Mouse (Mus musculus): ENCODE results near the gene Igsf9.

The Igsf9 gene

DNA sequence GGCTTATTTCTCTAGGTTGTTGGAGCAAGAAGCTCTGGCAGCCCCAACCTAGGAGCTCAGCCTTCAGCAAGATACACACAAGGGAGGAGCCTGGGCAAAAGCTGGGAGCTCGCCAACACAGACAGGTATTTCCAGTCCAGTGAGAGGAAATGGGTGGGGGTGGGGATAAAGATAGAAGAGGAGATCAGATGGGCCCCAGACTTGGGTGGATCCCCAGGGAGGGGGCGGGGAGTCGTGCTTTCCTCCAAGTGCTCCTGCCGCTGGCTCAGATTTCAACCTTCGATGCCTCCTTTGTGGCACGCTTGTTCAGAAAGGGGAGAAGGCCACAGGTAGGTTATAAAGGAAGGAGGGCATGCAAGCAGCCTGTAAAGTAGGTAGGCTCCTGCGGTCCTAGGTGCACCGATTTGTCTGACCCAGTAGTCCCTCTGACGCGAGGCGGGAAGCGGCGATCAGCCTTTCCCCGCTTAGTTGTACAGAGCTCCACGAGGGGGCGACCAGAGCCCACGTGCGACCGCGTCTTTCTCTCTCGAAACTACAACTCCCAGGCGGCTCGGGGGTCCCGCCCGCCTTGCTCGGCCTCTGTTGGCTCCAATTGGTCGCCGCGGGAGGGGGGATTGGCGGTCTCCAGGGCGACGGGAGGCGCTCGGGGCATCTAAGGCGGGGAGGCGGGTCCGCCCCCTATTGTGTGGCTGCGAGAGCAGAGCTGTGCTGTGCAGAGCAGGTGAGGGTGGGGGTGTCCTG is at the start of gene Igsf9:
Gene Igsf9 (plus strand): TSS at position 249 of the 741 bp plus-strand sequence.
- ATAC-seq (ENCODE audit: insufficient number of reproducible peaks, low FRiP score, low TSS enrichment): peak; percentile 86

DNA sequence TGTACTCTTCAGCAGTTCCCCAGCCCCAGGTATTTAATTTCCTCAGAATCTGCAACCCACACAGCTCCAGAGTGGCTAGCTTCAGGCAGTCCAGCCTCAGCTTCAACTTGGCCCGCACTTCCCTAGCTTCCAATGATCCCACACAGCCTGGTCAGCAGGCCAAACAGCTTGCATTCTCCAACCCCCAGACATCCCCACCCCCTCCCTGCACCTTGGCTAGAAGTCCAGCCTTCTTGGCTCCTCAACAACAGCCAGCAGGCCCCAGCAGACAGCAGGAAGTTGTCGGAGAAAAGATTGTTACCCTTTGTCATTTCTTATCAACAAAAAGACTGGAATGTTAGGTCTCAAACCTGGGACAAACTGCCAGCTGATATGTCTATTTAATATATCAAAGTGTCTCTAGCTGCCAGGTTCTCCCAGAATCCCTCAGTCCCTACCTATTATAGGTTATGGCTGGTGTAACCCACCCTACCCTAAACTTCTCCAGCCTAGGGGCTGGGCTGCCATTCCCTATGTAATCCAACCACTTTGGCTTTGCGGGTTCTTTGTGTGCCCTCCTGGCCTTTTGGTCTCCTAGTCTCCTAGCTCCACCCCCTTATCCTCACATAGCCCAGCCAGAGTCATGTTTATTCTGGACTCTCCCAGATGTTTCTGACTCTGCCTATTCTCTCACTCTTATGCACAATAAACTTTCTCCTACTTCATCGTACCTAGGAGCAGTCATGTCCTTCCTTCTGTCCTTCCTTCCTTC is 49.6 kb upstream of the Igsf9 start:
- no peak for ATAC-seq (ENCODE audit: insufficient number of reproducible peaks, low FRiP score, low TSS enrichment)

DNA sequence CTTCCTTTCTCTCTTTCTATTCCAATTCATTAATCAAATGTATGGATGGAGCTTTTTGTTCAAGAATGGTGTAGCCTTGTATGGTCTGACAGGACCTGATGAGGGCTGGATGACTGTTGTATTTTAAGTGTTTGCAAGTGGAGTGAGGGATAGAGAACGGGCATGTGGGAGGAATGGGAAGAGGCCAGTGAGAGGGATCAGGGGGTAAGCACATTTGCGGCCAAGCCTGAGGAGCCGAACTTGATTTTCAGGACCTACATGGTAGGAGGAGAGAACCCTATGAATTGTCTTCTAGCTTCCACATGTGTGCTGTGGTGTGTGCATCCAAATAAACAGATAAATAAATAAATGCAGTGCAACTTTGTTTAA is 49.0 kb upstream of the Igsf9 start:
- no peak for ATAC-seq (ENCODE audit: insufficient number of reproducible peaks, low FRiP score, low TSS enrichment)

DNA sequence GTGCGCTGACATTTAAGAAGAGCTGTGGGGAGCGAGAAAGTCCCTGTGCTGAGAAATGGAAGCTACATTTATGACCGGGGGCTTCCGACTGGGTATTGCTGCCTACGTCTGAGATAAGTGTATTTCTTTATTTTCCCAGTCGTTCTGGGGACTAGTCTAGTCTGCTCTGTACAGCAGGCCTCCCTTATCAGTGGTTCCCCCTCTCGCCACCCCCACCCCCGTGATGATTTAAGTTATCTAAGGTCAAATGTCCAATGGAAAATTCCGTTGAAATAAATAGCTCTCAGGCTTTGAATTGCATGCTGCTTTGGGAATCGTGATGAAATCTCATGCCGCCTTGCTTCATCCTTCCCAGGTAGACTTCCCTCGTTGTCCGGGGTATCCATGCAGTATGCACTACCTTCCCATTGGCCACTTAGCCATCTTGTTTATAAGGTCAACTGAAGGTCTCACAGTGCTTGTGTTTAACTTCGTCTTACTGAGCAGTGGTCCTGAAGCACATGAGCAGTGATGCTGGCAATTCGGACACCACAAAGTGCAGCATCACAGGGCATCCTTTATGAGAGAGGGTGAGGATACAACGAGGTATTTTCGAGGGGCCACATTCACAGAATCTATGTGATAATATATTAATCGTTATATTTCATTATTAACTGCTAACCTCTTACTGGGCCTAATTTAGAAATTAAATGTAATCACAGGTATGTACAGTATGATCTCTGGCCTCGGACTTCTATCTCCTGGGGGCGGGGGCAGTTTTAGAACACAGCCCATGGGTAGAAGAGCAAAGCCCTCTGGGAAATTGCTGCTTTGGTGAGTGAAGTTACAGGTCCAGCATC is 48.4 kb upstream of the Igsf9 start:
- ATAC-seq (ENCODE audit: insufficient number of reproducible peaks, low FRiP score, low TSS enrichment): no peak

DNA sequence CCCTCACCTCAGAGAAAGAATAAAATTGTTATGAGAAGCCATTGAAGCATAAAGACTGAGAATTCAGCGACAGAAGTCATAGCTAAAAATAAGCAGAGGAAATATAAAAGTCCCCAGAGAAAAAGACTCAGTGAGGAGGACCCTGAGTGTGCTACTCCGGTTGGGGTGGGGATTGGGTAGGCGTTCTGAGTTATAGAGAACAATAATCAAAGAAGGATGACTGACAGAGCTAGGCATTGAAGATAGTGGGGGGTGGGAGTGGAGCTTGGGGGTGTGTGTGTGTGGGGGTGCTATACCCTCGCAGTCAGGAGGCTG is 47.8 kb upstream of the Igsf9 start:
- no peak for ATAC-seq (ENCODE audit: insufficient number of reproducible peaks, low FRiP score, low TSS enrichment)

DNA sequence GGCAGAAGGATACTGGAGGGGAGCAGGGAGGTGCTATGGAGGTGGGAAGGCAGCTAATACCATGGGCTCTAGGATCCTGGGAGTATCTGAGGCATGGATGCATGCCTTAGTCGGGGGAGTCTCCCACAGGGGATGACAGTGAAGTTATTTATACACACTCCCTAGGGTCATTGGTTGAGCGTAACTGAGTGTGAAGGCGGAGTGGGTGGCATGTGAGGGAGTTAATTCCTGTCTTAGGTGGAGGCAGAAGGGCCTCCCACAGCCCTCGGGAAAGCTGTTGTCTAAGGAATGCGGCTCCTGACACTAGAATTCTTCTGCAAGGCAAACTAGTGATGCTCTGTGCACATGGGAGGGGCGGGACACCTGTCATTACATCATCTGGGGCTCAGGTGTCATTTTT is 44.8 kb upstream of the Igsf9 start:
- no peak for ATAC-seq (ENCODE audit: insufficient number of reproducible peaks, low FRiP score, low TSS enrichment)

DNA sequence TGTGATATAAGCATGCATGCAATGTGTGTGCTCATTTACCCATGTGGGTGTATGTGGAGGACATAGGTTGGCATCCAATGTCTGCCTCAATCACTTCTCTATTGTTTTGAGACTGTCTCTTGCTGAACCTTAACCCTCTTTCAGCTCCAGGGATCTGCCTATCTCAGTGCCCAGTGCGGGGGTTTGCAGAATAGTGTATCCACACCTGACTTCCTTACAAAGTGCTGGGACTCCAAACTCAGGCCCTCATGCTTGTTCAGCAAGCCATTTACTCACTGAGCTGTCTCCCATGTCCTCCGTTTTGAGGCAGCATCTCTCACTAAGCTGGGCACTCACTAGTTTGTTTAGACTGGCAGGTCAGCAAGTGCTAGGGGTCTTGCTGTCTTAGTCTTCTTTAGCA is 43.0 kb upstream of the Igsf9 start:
- ATAC-seq (ENCODE audit: insufficient number of reproducible peaks, low FRiP score, low TSS enrichment): no peak

DNA sequence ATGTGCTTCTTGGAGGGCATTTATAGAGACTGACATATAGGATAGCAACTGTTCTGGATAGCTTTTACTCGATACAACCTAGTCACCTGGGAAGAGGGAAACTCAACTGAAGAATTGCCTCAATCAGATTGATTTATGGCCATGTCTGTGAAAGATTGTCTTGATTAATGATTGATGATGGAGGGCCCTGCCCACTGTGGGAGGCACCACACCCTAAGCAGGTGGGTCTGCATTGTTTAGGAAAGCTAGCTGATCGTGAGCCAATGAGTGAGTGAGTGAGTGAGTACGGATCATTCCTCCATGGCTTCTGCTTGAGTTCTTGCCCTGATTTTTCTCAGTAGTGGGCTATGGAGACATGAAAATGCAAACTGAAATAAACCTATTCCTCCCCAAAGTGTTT is 41.1 kb upstream of the Igsf9 start:
- ATAC-seq (ENCODE audit: insufficient number of reproducible peaks, low FRiP score, low TSS enrichment): no peak

DNA sequence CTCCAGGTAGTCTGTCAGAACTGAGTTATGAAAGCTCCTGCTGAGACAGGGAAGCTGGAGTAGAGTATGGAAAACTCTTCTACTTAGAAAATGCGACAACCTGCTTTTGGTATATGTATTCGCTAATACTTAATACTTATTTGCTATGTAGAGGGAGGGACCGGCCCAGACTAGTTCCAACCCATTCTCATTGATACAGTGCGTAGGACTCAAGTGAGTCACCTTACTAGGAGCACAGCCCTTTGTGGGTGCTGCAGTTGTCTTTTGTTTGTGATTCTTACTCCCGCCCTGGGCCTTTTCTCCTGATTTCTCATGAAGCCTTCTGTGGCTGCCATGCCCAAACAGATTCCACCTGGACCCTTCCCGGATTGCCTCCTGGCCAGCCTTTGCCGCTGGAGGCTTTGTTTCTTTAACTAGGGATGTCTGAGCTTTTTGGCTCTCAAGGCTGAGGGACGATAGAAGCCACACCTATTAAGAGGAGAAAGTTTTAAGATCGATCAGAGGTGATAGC is 39.6 kb upstream of the Igsf9 start:
- ATAC-seq (ENCODE audit: insufficient number of reproducible peaks, low FRiP score, low TSS enrichment): no peak

DNA sequence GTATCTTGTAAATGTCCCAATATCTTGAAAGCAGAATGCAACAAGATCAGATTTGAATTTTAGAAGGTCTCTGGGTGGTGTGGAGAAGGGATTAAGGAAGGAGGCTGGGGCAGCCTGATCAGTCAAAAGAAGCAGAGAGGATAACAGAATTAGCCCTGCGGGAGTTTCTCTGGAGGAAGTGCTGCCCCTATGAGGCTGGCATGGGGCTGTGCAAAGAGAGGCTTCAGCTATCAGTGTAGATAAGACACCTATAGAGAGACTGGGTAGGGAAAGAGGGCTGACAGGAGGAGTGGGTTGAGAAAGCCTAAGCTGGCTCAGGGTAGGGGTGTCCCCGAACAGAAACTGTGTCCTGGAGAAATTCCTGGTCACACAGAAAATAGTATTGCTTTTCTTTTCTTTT is 31.4 kb upstream of the Igsf9 start:
- ATAC-seq (ENCODE audit: insufficient number of reproducible peaks, low FRiP score, low TSS enrichment): no peak

DNA sequence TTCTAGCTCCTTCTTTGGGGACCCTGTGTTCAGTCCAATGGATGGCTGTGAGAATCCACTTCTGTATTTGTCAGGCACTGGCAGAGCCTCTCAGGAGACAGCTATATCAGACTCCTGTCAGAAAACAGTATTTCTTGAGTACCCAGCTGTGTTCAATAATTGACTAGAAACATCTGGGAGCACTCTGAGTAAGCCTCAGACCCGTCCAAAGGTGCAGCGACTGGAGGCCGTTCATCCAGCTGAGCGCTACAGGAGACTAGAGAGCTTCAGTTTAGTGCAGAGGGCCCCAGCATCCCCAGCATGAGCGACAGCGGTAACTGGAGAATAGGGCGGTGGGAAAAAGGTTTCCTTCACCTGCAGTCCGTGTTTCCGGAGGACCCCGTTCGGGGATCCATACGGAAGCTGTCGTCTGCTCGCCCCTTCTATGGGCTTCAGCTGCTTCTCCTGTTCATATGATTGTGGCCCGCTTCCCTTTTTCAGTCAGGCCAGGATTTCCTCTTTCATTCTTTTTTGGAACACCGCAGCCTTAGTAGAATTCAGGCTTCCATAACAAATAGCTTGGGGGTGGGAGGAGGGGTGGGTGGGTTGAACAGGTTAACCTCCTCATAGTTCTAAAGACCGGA is 30.6 kb upstream of the Igsf9 start:
- no peak for ATAC-seq (ENCODE audit: insufficient number of reproducible peaks, low FRiP score, low TSS enrichment)

DNA sequence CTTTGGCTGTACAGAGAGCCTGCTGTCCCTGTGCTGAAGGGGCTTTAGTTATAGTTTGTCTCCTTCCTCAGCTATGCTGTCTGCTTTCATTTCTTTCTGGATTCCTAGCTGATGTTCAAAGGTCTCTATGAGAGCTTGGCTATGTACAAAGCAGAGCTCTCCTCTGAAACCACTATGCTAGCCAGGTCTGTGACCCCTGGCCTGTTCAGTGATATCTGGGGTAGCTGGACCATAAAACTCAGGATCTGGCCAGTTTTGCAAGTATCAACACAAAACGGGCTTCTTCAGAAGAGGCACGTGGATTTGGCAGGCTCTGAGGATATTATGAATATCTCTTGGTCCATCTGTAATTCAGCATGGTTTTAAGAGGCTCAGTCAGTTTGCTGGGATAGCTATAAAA is 28.7 kb upstream of the Igsf9 start:
- no peak for ATAC-seq (ENCODE audit: insufficient number of reproducible peaks, low FRiP score, low TSS enrichment)

DNA sequence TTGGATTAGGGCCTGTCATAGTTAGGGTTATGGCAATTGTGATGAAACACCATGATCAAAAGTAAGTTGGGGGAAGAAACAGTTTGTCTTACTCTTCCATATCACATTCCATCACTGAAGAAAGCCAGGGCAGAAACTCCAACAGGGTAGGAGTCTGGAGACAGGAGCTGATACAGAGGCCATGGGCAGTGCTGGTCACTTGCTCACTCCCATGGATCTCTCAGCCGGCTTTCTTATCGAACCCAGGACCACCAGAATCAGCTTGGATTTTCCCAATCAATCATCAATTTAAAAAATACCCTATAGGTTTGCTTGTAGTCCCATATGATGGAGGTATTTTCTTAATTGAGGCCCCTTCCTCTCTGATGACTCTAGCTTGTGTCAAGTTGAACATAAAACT is 27.8 kb upstream of the Igsf9 start:
- no peak for ATAC-seq (ENCODE audit: insufficient number of reproducible peaks, low FRiP score, low TSS enrichment)

DNA sequence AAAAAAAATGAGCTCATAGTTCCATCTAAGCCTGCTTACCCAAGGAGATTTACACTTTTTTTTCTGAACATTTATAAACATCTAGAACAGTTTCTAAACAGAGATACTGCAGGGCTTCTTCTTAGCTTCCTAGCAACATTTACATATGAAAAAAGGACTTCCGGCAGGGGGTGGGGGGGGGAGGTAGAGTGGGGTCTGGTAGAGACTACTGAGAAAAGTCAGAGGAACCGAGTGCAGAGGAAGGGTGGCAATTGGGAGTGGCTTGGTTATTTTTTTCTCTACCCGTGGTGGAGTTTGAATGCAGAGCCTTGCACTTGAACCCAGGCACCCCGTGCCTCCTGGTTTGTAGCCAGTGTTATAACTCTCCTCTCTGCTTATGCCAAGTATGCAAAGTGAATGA is 26.2 kb upstream of the Igsf9 start:
- no peak for ATAC-seq (ENCODE audit: insufficient number of reproducible peaks, low FRiP score, low TSS enrichment)

DNA sequence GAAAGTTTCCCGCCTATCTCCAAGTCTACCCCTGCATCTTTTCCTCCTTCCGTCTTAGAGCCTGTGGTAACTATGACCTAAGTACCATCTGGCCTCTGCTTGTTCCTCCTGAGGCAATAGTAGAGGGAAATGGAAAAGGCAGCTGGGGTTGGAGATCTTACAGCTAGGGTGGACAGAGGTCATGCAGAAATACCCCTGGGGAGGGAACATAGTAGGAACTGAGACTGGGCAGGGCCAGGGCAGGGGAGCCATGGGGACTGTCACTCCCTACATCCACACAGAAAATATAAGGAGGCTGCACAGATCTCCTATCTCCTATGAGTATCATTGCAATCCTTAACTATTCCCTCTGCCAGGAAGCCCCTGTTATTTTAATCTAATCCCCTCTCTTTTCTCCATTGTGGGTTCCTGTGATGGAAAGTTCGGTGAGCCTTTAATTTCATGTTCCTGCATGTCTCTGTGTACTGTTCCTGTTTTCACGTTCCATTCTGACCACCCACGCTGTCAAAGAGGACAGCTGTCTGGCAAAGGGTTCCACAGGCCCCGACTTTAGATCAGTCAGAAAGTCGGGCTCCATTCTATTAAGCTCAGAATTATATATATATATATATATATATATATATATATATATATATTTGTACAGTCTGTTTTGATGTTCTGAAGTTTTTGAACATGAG is 25.4 kb upstream of the Igsf9 start:
- no peak for ATAC-seq (ENCODE audit: insufficient number of reproducible peaks, low FRiP score, low TSS enrichment)

DNA sequence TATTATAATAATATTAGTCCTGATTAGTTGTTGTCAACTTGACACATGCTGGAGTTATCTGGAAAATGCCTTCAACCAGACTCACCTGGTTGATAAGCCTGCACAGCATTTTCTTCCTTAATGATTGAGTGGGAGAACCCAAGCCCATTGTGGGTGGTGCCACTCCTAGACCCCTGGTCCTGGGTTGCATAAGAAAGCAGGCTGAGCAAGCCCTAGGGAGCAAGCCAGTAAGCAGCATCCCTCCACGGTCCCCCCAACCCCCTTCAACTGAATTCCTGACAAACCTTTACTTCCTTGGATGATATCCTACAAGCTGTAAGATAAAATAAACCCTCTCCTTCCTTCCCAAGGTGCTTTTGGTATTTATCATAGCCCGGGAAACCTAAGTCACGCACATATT is 24.4 kb upstream of the Igsf9 start:
- ATAC-seq (ENCODE audit: insufficient number of reproducible peaks, low FRiP score, low TSS enrichment): no peak

DNA sequence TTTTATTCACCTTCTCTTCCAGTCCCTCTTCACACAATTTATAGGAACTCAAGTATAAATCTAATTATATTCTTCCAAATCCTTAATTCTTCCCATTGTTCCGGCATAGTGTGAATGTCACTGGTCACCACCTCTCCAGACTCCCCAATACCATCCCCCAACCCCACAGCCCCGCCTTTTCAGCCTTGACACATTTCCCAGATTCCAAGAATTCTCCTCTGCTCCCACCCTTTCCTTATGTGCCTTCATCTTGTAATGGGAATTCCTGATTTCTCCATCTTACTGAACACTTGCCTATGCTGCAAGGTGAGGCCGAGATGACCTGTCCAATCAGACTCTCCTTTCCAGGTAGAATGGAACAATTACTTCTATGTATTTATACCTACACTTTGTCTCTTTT is 23.5 kb upstream of the Igsf9 start:
- ATAC-seq (ENCODE audit: insufficient number of reproducible peaks, low FRiP score, low TSS enrichment): no peak

DNA sequence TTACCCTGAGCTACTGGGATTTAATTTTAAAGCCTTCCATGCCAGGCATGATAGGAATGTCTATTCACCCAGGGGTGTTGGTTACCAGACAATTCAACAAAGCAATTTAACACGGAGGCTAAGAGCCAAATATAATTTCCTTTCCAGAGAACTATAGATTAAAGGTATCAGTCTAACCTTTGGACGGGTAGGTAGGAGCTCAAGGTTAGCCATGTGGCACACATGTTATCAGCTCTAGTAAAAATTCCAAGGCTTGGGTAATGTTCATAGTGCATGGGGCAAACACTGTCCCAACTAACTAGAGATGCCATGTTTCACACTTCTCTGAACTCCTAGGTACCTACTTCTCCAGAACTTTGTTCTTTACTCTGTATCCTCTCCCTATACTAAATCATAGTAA is 20.0 kb upstream of the Igsf9 start:
- ATAC-seq (ENCODE audit: insufficient number of reproducible peaks, low FRiP score, low TSS enrichment): no peak

DNA sequence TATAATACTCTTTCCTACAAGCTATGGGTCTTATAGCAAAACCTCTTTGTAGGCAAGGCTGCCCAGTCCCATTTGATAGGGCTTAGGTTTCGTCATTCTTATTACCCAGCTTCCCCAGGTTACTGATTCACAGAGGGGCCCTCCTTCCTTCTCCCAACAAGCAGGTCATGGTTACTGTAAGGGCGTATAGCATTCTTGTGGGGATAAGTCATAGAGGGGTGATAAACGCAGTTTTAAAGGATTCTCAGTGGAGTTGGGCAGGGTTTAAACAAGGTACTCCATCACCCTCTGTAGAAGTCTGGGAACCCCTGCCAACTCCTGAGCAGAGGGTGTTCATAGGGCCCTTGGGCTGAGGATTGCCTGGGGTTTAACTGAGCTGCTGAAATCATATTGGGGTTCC is 19.1 kb upstream of the Igsf9 start:
- no peak for ATAC-seq (ENCODE audit: insufficient number of reproducible peaks, low FRiP score, low TSS enrichment)

All from cerebellum, adult (tissue).